Mouse (Mus musculus) kidney, adult 2 months (tissue): ENCODE data around the gene Bex3.

Experiments used
- CTCF ChIP-seq: fragments of 200-500 bp; conservative IDR thresholded peaks from 2 replicates; pipeline ENCODE4 v1.5.1; 2011; ENCODE audit warnings: low read depth, mild to moderate bottlenecking, control low read depth, low read length, moderate library complexity, mixed read lengths; ENCODE audit not compliant: insufficient read depth, insufficient read length
- POLR2A ChIP-seq: fragments of 200-500 bp; IDR thresholded peaks from one replicate; pipeline ENCODE4 v1.6.1; 2011; ENCODE audit warnings: low read depth, low read length, control low read depth

DNA sequence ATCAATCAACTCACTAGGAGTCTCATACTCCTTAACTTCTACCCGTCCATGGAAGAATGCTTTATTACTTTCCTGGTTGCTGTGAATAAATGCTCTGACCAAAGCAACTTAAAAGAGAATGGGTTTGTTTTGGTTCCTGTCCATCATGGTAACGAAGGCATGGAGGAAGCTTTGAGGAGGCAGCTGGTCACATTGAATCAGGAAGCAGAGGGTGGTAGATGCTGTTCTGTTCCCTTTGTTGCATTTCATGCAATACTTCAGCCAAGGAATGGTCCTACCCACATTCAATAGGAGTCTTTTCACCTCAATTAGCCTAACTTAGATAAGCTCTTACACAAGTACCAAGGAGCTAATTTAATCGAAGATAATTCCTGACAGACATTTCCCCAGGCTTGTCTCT, 5.3 kb downstream of the Bex3 start:
- TF ChIP-seq POLR2A (no peak), CTCF (no peak)
